Mouse (Mus musculus): ENCODE measurements around the gene Meltf. TPM values are rescaled to one million over a fixed set of nuclear protein-coding genes. Genes with fewer than 3 reads are reported as not detected.

Meltf gene
- polyA plus RNA-seq, 2 experiments = 0.03 to 0.06 TPM

GRCm38 (mm10) chr16:31918248-31918724 lies 39.7 kb downstream of the Meltf start:
- Histone ChIP-seq H3K9ac (replicated peaks) (no peak overlapping the region), H3K4me1 (replicated peaks; ENCODE audit: control insufficient read depth in 2 of 2, insufficient read depth in 2 of 2, low read length in 1 of 2) (peaks cover 0 to 2% of the 10 kb centered on the region in 2 experiments; a peak in 1 of 4 replicates), H3K27me3 (ENCODE audit: control insufficient read depth, insufficient read depth, low read length) (no peaks in the 10 kb centered on the region), H3K27ac (no peak overlapping the region), H3K9me3 (ENCODE audit: control insufficient read depth, low read length) (no peaks in the 10 kb centered on the region), H3K36me3 (replicated peaks; ENCODE audit: control insufficient read depth, insufficient read depth, low read depth) (no peaks in the 10 kb centered on the region), H3K4me2 (ENCODE audit: low read depth) (peak overlapping the region; percentile 38), H3K4me3 (ENCODE audit: insufficient read depth in 1 of 2, low read depth in 2 of 2, low read length in 2 of 2) (peak overlapping the region in 1 of 2 experiments; percentile 17; a peak in 1 of 4 replicates)
- TF ChIP-seq CTCF (IDR thresholded peaks at IDR 0.05; ENCODE audit: low read depth) (peak; percentile 87), EP300 (IDR thresholded peaks at IDR 0.05; ENCODE audit: low read depth) (no peak)
- 2% methylated on average over 14 of the region's 14 CpGs for WGBS (ENCODE audit: insufficient replicate concordance)
- ATAC-seq (ENCODE audit: insufficient read depth) (no peak), DNase-seq (ENCODE audit: low read depth in 3 of 3, low spot score in 3 of 3) (peak; percentile 38 to 52 (median 40))

- Histone ChIP-seq H3K27me3 (ENCODE audit: control insufficient read depth, insufficient read depth, low read length) (no peaks in the 10 kb centered on the region), H3K36me3 (replicated peaks; ENCODE audit: control insufficient read depth, insufficient read depth, low read depth) (no peaks in the 10 kb centered on the region), H3K4me3 (ENCODE audit: insufficient read depth in 1 of 2, low read depth in 2 of 2, low read length in 2 of 2) (no peak overlapping the region), H3K27ac (no peak overlapping the region), H3K4me1 (replicated peaks; ENCODE audit: control insufficient read depth in 2 of 2, insufficient read depth in 2 of 2, low read length in 1 of 2) (no peaks in the 10 kb centered on the region), H3K9me3 (ENCODE audit: control insufficient read depth, low read length) (no peaks in the 10 kb centered on the region), H3K9ac (replicated peaks) (no peak overlapping the region), H3K4me2 (ENCODE audit: low read depth) (no peak overlapping the region)
- ATAC-seq (ENCODE audit: insufficient read depth) = no peak
- TF ChIP-seq CTCF (IDR thresholded peaks at IDR 0.05; ENCODE audit: low read depth) (no peak), EP300 (IDR thresholded peaks at IDR 0.05; ENCODE audit: low read depth) (no peak)
- 57% methylated on average over 6 of the region's 6 CpGs for WGBS (ENCODE audit: insufficient replicate concordance)
- no peak for DNase-seq (ENCODE audit: low read depth in 3 of 3, low spot score in 3 of 3)
Measured at GRCm38 (mm10) chr16:31924368-31924767, 45.8 kb downstream of the Meltf start.

GRCm38 (mm10) chr16:31926091-31926490 lies 47.5 kb downstream of the Meltf start:
- Histone ChIP-seq H3K9ac (replicated peaks) (no peak overlapping the region), H3K36me3 (replicated peaks; ENCODE audit: control insufficient read depth, insufficient read depth, low read depth) (no peaks in the 10 kb centered on the region), H3K4me3 (ENCODE audit: insufficient read depth in 1 of 2, low read depth in 2 of 2, low read length in 2 of 2) (no peak overlapping the region), H3K27me3 (ENCODE audit: control insufficient read depth, insufficient read depth, low read length) (no peaks in the 10 kb centered on the region), H3K4me1 (replicated peaks; ENCODE audit: control insufficient read depth in 2 of 2, insufficient read depth in 2 of 2, low read length in 1 of 2) (no peaks in the 10 kb centered on the region), H3K4me2 (ENCODE audit: low read depth) (no peak overlapping the region), H3K27ac (no peak overlapping the region), H3K9me3 (ENCODE audit: control insufficient read depth, low read length) (no peaks in the 10 kb centered on the region)
- no peak for ATAC-seq (ENCODE audit: insufficient read depth)
- no peak for DNase-seq (ENCODE audit: low read depth in 3 of 3, low spot score in 3 of 3)
- TF ChIP-seq CTCF (IDR thresholded peaks at IDR 0.05; ENCODE audit: low read depth) = no peak
- no peak for TF ChIP-seq EP300 (IDR thresholded peaks at IDR 0.05; ENCODE audit: low read depth)
- 68% methylated on average over 6 of the region's 6 CpGs for WGBS (ENCODE audit: insufficient replicate concordance)

GRCm38 (mm10) chr16:31926547-31927182 lies 48.1 kb downstream of the Meltf start:
- ATAC-seq (ENCODE audit: insufficient read depth) = no peak
- no peak for DNase-seq (ENCODE audit: low read depth in 3 of 3, low spot score in 3 of 3)
- Histone ChIP-seq H3K27me3 (ENCODE audit: control insufficient read depth, insufficient read depth, low read length) (no peaks in the 10 kb centered on the region), H3K4me1 (replicated peaks; ENCODE audit: control insufficient read depth in 2 of 2, insufficient read depth in 2 of 2, low read length in 1 of 2) (no peaks in the 10 kb centered on the region), H3K4me2 (ENCODE audit: low read depth) (no peak overlapping the region), H3K4me3 (ENCODE audit: insufficient read depth in 1 of 2, low read depth in 2 of 2, low read length in 2 of 2) (no peak overlapping the region), H3K9ac (replicated peaks) (no peak overlapping the region), H3K27ac (no peak overlapping the region), H3K36me3 (replicated peaks; ENCODE audit: control insufficient read depth, insufficient read depth, low read depth) (no peaks in the 10 kb centered on the region), H3K9me3 (ENCODE audit: control insufficient read depth, low read length) (no peaks in the 10 kb centered on the region)
- no peak for TF ChIP-seq CTCF (IDR thresholded peaks at IDR 0.05; ENCODE audit: low read depth)
- no peak for TF ChIP-seq EP300 (IDR thresholded peaks at IDR 0.05; ENCODE audit: low read depth)
- 65% methylated on average over 13 of the region's 13 CpGs for WGBS (ENCODE audit: insufficient replicate concordance)

GRCm38 (mm10) chr16:31927412-31927811 lies 48.8 kb downstream of the Meltf start:
- Histone ChIP-seq H3K36me3 (replicated peaks; ENCODE audit: control insufficient read depth, insufficient read depth, low read depth) (no peaks in the 10 kb centered on the region), H3K4me1 (replicated peaks; ENCODE audit: control insufficient read depth in 2 of 2, insufficient read depth in 2 of 2, low read length in 1 of 2) (no peaks in the 10 kb centered on the region), H3K4me2 (ENCODE audit: low read depth) (no peak overlapping the region), H3K9me3 (ENCODE audit: control insufficient read depth, low read length) (no peaks in the 10 kb centered on the region), H3K4me3 (ENCODE audit: insufficient read depth in 1 of 2, low read depth in 2 of 2, low read length in 2 of 2) (no peak overlapping the region), H3K27ac (no peak overlapping the region), H3K9ac (replicated peaks) (no peak overlapping the region), H3K27me3 (ENCODE audit: control insufficient read depth, insufficient read depth, low read length) (no peaks in the 10 kb centered on the region; the same call in 1 of the 2 replicates)
- DNase-seq (ENCODE audit: low read depth in 3 of 3, low spot score in 3 of 3) (no peak), ATAC-seq (ENCODE audit: insufficient read depth) (no peak)
- WGBS (ENCODE audit: insufficient replicate concordance) = 57% methylated on average over 5 of the region's 5 CpGs
- TF ChIP-seq EP300 (IDR thresholded peaks at IDR 0.05; ENCODE audit: low read depth) = no peak
- no peak for TF ChIP-seq CTCF (IDR thresholded peaks at IDR 0.05; ENCODE audit: low read depth)
